Mouse (Mus musculus) limb, embryonic 12.5 days (tissue): ENCODE results near the gene Adamts1. TPM values are rescaled to one million over a fixed set of nuclear protein-coding genes. Genes with fewer than 3 reads are reported as not detected.

ENCODE experiments used
- ATAC-seq: fragments of 200-750 bp; cut with Nextera tagmentation; 2 replicates; pipeline ENCODE4 v1.8.0; 2017; ENCODE audit warnings: low read depth, moderate TSS enrichment; ENCODE audit not compliant: insufficient number of reproducible peaks, insufficient read depth, low FRiP score, low TSS enrichment
- H3K27ac ChIP-seq: fragments of 300-500 bp; sonication (generic); 2 replicates; pipeline ENCODE4 v1.5.1; 2016; ENCODE audit warnings: mild to moderate bottlenecking, moderate library complexity
- H3K27me3 ChIP-seq: fragments of 300-500 bp; sonication (generic); 2 replicates; pipeline ENCODE4 v1.6.1; 2016; ENCODE audit warnings: mild to moderate bottlenecking, moderate library complexity
- H3K36me3 ChIP-seq: fragments of 300-500 bp; sonication (generic); 2 replicates; pipeline ENCODE4 v1.6.1; 2016; ENCODE audit warnings: mild to moderate bottlenecking, moderate library complexity
- H3K4me1 ChIP-seq: fragments of 300-500 bp; sonication (generic); replicated peaks from 2 replicates; pipeline ENCODE4 v1.6.1; 2016
- H3K4me2 ChIP-seq: fragments of 300-500 bp; sonication (generic); 2 replicates; pipeline ENCODE4 v1.6.1; 2016; ENCODE audit warnings: mild to moderate bottlenecking, moderate library complexity
- H3K4me3 ChIP-seq: fragments of 300-500 bp; sonication (generic); replicated peaks from 2 replicates; pipeline ENCODE4 v1.5.1; 2016; ENCODE audit warnings: mild to moderate bottlenecking
- H3K9ac ChIP-seq: fragments of 300-500 bp; sonication (generic); replicated peaks from 2 replicates; pipeline ENCODE4 v1.6.1; 2016; ENCODE audit warnings: mild to moderate bottlenecking, moderate library complexity
- H3K9me3 ChIP-seq: fragments of 300-500 bp; sonication (generic); 2 replicates; pipeline ENCODE4 v1.6.1; 2016; ENCODE audit warnings: mild to moderate bottlenecking, moderate library complexity
- WGBS: fragments of 180-500 bp; shearing (Covaris S2); methylation state at CpG from one replicate; pipeline ENCODE4 v1.1.7; 2016; 5-methylcytosine and 5-hydroxymethylcytosine counted together
- polyA plus RNA-seq: library from polyadenylated mRNA; unstranded; fragments of >200 nt; fragmentation: Nextera tagmentation; extraction: Ambion mirVana; gene quantifications from 2 replicates; pipeline ENCODE4 v1.2.1, GENCODE M21; 2016

Gene Adamts1
- polyA plus RNA-seq, 1 experiment from 2014 or later: 52.4 TPM

DNA sequence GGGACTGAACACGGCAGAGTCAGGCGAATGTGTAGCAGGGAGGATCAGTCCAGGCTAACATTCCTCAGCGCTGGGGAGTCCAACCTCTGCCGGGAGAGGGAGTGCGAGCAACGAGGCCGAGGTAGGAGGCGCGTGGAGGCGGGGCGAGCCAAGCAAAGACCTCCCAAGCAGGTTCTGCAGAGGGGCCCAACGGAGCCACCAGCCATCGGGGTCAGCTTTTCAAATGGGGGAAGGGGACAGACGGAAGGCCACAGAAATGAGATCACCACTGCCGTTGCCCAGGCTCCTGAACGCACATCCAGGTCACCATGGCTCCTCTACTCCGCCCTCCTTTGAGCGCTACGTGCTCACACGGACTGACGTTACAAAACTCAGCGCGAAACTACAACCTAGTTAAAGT lies 1.7 kb downstream of the Adamts1 start:
- Histone ChIP-seq H3K9ac (peak overlapping the region; percentile 90), H3K4me3 (peak overlapping the region; percentile 80), H3K36me3 (peaks cover 41% of the 10 kb centered on the region), H3K9me3 (no peaks in the 10 kb centered on the region), H3K27me3 (no peaks in the 10 kb centered on the region), H3K27ac (peak overlapping the region; percentile 92), H3K4me2 (peak overlapping the region; percentile 83), H3K4me1 (peaks cover 25% of the 10 kb centered on the region)
- peak; percentile 58 for ATAC-seq
- under 1% methylated on average over 23 of the region's 23 CpGs for WGBS

DNA sequence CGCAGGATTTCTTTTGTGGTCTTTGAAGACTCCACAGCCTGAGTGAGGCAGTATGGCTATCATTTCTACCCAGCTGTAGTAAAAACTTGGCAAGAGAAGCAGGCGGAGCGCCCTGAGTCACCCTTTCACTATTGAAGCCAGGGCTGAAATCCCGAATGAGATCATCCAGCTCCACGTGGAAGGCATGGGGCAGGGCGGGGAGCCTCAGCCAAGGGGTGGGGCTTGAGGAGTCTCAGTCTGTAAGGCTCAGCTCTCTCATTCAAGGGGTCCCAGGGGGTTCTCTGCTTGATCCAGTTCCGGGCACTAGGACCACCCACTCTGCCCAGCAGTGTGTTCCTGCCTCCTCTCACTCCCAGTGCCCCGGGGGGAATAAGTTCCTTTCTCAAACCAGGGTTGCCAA lies 2.2 kb downstream of the Adamts1 start:
- ATAC-seq: peak; percentile 66
- peaks cover 46% of the 10 kb centered on the region for H3K36me3 ChIP-seq
- peak overlapping the region; percentile 90 for H3K9ac ChIP-seq
- no peaks in the 10 kb centered on the region for H3K27me3 ChIP-seq
- peak overlapping the region; percentile 80 for H3K4me3 ChIP-seq
- H3K27ac ChIP-seq: peak overlapping the region; percentile 92
- peaks cover 25% of the 10 kb centered on the region for H3K4me1 ChIP-seq
- no peaks in the 10 kb centered on the region for H3K9me3 ChIP-seq
- 8% methylated on average over 8 of the region's 8 CpGs for WGBS
- H3K4me2 ChIP-seq: peak overlapping the region; percentile 83

GRCm38 (mm10) chr16:85799971-85800370 lies 2.9 kb downstream of the Adamts1 start:
- no peak overlapping the region for H3K27ac ChIP-seq
- no peak for ATAC-seq
- H3K36me3 ChIP-seq: peaks cover 53% of the 10 kb centered on the region
- peak overlapping the region; percentile 83 for H3K4me2 ChIP-seq
- WGBS: 55% methylated on average over 9 of the region's 9 CpGs
- no peaks in the 10 kb centered on the region for H3K9me3 ChIP-seq
- no peaks in the 10 kb centered on the region for H3K27me3 ChIP-seq
- H3K4me3 ChIP-seq: peak overlapping the region; percentile 80
- H3K4me1 ChIP-seq: peaks cover 21% of the 10 kb centered on the region
- H3K9ac ChIP-seq: no peak overlapping the region

DNA sequence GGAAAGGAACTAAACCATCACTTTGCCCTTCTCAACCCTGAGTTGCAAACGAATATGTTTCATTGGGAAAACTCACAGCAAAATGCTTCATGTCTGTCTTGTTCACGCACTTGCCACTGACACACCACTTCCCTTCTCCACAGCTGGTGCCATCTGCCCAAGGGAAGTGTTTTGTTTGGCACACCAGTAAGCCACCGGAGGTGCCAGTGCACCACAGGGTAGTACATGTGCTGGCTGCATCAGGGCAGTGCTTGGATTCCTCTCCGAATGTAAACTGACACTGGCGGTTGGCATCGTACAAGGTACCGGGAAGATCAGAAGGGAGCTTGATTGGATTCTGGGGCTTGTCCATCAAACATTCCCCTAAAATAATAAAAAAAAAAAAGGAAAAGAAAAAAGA lies 4.6 kb downstream of the Adamts1 start:
- Histone ChIP-seq H3K9ac (no peak overlapping the region), H3K36me3 (peaks cover 65% of the 10 kb centered on the region), H3K9me3 (no peaks in the 10 kb centered on the region), H3K4me2 (no peak overlapping the region), H3K4me3 (no peak overlapping the region), H3K27me3 (no peaks in the 10 kb centered on the region), H3K27ac (no peak overlapping the region), H3K4me1 (peaks cover 11% of the 10 kb centered on the region)
- 88% methylated on average over 7 of the region's 7 CpGs for WGBS
- ATAC-seq: no peak

DNA sequence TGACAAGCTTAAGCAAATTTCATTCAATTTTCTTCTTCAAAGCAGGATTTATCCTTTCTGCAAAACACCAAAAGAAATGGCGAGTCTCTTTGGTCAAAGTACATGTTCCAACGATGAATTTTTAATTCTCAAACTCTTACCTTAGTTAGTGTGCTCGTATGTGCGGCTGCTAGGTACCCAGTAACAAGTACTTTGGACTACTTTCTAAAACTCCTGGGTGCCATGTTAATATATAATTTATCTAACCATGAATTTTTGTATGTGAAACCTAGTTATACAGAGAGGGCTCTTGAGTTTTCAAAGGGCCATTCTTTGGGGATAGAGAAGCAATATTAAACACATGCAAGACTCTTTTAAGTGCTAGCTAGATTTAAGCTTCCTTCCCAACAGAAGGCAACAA lies 5.8 kb downstream of the Adamts1 start:
- Histone ChIP-seq H3K4me3 (no peak overlapping the region), H3K4me2 (no peak overlapping the region), H3K27me3 (no peaks in the 10 kb centered on the region), H3K36me3 (peaks cover 65% of the 10 kb centered on the region), H3K9me3 (no peaks in the 10 kb centered on the region), H3K27ac (no peak overlapping the region), H3K4me1 (peaks cover 11% of the 10 kb centered on the region), H3K9ac (no peak overlapping the region)
- WGBS: 94% methylated on average over 4 of the region's 4 CpGs
- ATAC-seq: no peak

DNA sequence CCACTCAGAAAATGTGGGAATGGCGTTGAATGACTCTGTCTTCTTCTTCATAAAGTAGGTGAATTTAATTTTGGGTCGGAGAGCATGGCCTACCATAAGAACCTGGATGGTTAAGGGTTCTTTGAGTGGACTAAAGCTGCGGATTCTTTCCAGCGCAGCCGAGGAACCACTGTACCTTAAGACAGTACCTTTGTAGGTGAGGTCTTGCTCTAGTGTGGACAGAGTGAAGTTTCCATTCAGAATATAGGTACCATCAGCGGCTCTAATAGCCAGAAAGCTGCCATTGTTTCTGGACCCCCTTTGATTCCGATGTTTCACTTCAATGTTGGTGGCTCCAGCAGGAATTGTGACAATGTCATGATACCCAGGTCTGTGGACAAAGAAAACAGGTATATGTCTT lies 7.2 kb downstream of the Adamts1 start:
- no peak for ATAC-seq
- Histone ChIP-seq H3K4me2 (no peak overlapping the region), H3K9ac (no peak overlapping the region), H3K4me1 (peaks cover 11% of the 10 kb centered on the region), H3K4me3 (no peak overlapping the region), H3K9me3 (no peaks in the 10 kb centered on the region), H3K36me3 (peaks cover 65% of the 10 kb centered on the region), H3K27ac (no peak overlapping the region), H3K27me3 (no peaks in the 10 kb centered on the region)
- 94% methylated on average over 7 of the region's 7 CpGs for WGBS

GRCm38 (mm10) chr16:85793166-85793830 lies 9.6 kb downstream of the Adamts1 start:
- no peaks in the 10 kb centered on the region for H3K4me1 ChIP-seq
- no peak overlapping the region for H3K4me3 ChIP-seq
- 88% methylated on average over 4 of the region's 4 CpGs for whole genome bisulfite sequencing
- H3K4me2 ChIP-seq: no peak overlapping the region
- peaks cover 44% of the 10 kb centered on the region for H3K36me3 ChIP-seq
- no peaks in the 10 kb centered on the region for H3K27me3 ChIP-seq
- ATAC-seq: no peak
- no peaks in the 10 kb centered on the region for H3K9me3 ChIP-seq
- H3K9ac ChIP-seq: no peak overlapping the region
- H3K27ac ChIP-seq: no peak overlapping the region

GRCm38 (mm10) chr16:85781076-85781475 lies 21.8 kb downstream of the Adamts1 start:
- Histone ChIP-seq H3K27ac (no peak overlapping the region), H3K27me3 (no peaks in the 10 kb centered on the region), H3K4me3 (no peak overlapping the region), H3K9ac (no peak overlapping the region), H3K4me2 (no peak overlapping the region), H3K4me1 (no peaks in the 10 kb centered on the region), H3K9me3 (no peaks in the 10 kb centered on the region), H3K36me3 (no peaks in the 10 kb centered on the region)
- 83% methylated on average over 2 of the region's 2 CpGs for WGBS
- no peak for ATAC-seq

DNA sequence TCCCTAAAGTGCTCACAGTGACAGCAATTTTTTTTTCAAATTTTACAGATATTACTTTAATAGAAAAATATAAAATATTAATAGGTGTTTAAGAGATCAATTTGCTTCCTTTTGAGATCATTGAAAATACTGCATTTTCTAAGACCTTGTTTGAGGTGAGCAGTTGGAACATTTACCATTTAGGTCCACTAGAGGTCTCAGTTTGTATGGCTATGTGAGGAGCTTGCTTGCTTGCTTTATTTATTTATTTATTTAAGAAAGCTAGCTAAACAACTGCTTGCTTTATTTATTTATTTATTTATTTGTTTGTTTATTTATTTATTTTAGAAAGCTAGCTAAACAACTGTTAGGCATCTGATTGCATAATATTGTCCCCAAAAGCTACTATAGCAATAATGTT lies 23.1 kb downstream of the Adamts1 start:
- Histone ChIP-seq H3K4me2 (no peak overlapping the region), H3K36me3 (no peaks in the 10 kb centered on the region), H3K4me3 (no peak overlapping the region), H3K27me3 (no peaks in the 10 kb centered on the region), H3K27ac (no peak overlapping the region), H3K4me1 (no peaks in the 10 kb centered on the region), H3K9ac (no peak overlapping the region), H3K9me3 (no peaks in the 10 kb centered on the region)
- ATAC-seq: no peak

- Histone ChIP-seq H3K4me2 (no peak overlapping the region), H3K4me3 (no peak overlapping the region), H3K4me1 (no peaks in the 10 kb centered on the region), H3K9me3 (no peaks in the 10 kb centered on the region), H3K27ac (no peak overlapping the region), H3K9ac (no peak overlapping the region), H3K27me3 (no peaks in the 10 kb centered on the region), H3K36me3 (no peaks in the 10 kb centered on the region)
- 79% methylated on average over 3 of the region's 3 CpGs for WGBS
- no peak for ATAC-seq
Observed at GRCm38 (mm10) chr16:85772272-85772671, 30.6 kb downstream of the Adamts1 start.

DNA sequence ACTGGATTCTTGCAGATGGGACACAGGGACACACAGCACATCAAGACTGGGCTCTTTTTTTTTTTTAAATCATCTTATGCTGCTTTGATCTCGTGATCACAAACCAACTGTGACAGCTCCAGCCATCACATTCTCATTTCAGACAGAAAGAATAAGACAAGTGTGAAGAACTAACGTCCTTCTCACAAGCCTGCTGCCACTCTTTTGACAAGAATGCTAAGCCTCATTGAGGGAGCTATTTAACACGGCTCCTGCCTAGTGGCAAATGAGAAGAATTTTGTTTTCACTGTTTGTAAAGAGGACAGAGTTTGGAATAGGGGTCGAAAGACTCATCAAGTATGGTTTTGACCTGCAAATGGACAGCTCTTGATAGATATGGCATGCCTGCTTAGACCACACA lies 35.6 kb downstream of the Adamts1 start:
- H3K9me3 ChIP-seq: no peaks in the 10 kb centered on the region
- H3K27ac ChIP-seq: no peak overlapping the region
- no peak for ATAC-seq
- no peaks in the 10 kb centered on the region for H3K36me3 ChIP-seq
- 64% methylated on average over 4 of the region's 4 CpGs for WGBS
- H3K4me1 ChIP-seq: peaks cover 6% of the 10 kb centered on the region
- H3K4me3 ChIP-seq: no peak overlapping the region
- H3K27me3 ChIP-seq: no peaks in the 10 kb centered on the region
- no peak overlapping the region for H3K4me2 ChIP-seq
- no peak overlapping the region for H3K9ac ChIP-seq

GRCm38 (mm10) chr16:85765697-85766096 lies 37.2 kb downstream of the Adamts1 start:
- Histone ChIP-seq H3K9ac (no peak overlapping the region), H3K9me3 (no peaks in the 10 kb centered on the region), H3K36me3 (no peaks in the 10 kb centered on the region), H3K4me3 (no peak overlapping the region), H3K4me2 (no peak overlapping the region), H3K27me3 (no peaks in the 10 kb centered on the region), H3K27ac (no peak overlapping the region), H3K4me1 (peaks cover 9% of the 10 kb centered on the region)
- ATAC-seq: no peak
- WGBS: 20% methylated on average over 8 of the region's 8 CpGs
